Mouse (Mus musculus): ENCODE data around the gene Mrpl1.

DNA sequence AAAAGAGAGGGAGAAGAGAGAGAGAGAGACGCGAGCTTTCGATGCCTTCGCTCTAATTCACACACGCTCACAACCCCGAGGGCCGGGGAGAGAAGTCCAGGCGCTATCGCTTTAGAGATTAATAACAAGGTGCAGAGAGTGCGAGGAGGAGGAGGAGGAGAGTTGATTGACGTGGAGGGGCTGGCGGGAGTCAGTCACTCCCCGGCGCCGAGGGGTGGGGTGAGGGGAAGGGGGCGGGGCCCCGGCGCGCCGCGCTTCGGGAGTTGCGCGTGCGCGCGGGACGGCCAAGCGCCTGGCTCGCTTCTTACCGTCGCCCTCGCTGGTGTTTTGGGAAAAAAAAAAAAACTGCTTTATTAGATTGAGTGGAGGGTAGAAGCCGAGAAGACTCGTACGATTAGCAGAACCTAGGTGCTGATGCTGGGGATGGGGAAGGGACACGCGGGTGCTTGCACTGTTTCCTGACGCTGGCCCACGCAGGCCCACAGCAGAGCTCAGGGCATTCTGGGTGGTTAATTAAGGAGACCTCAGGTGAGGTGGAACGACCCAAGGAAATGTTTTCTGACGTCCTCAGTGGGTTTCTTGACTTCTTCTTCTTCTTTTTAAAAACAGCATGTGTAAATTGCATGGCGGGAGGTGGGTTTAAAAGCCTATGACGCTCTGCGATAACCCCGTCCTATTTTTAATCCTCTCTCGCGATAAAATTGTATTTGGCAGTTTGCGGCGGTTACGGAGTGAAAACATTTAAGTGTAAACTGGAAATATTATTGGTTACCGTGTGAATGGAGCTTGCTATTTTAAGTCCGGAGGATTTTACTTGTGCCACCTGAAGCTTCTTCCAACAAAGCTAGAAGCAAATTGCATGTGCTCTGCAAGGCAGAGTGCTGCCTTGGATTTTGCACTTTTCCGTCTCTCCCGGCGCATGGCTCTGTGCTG lies 46.6 kb upstream of the Mrpl1 start:
- TF ChIP-seq HCFC1 (IDR thresholded peaks at IDR 0.05; ENCODE audit: borderline replicate concordance, insufficient read depth, low read length) (no peak), MAFK (IDR thresholded peaks at IDR 0.05; ENCODE audit: insufficient read depth, low read depth, low read length) (no peak), ZC3H11A (IDR thresholded peaks at IDR 0.05; ENCODE audit: borderline replicate concordance, low read depth, low read length) (no peak)
